In genomic region chr16:41417363-41417762, GRCm38 (mm10) we compare ENCODE assay signal across 20 mouse cellular contexts.
DNase-seq lines count a peak whose midpoint lies in the region; ATAC-seq and TF ChIP-seq lines count a peak whose summit lies in the region.
"Had no signal": no experiment of that assay in that cellular context is flagged by ENCODE, and none has a peak within 500 bp of the region (broad histone marks: within the 10 kb centered on the region; RNA-seq: fewer than 3 reads in every experiment).

No protein-coding gene starts in this region.

- no peaks in the 10 kb centered on the region for H3K27me3 ChIP-seq in midbrain, postnatal 0 days (ENCODE audit: insufficient read depth, low read length)
- H3K27me3 ChIP-seq in midbrain, embryonic 11.5 days (ENCODE audit: control insufficient read depth, insufficient read depth, low read length): no peaks in the 10 kb centered on the region
- no peaks in the 10 kb centered on the region for H3K27me3 ChIP-seq in cerebellum, adult 2 months (ENCODE audit: control insufficient read depth, insufficient read depth, low read length)
- H3K27me3 ChIP-seq: embryonic facial prominence, embryonic 12.5 days; hindbrain, embryonic 12.5 days; limb, embryonic 12.5 days; megakaryocyte, embryonic 14.5 days; neural tube, embryonic 15.5 days had no signal

- H3K36me3 ChIP-seq in midbrain, postnatal 0 days (ENCODE audit: insufficient read depth, low read length): no peaks in the 10 kb centered on the region
- H3K36me3 ChIP-seq in midbrain, embryonic 11.5 days (ENCODE audit: control insufficient read depth, insufficient read depth, low read length): no peaks in the 10 kb centered on the region
- H3K36me3 ChIP-seq: embryonic facial prominence, embryonic 12.5 days; hindbrain, embryonic 12.5 days; limb, embryonic 12.5 days; neural tube, embryonic 15.5 days had no signal

- peak; percentile 62 for TF ChIP-seq CTCF in midbrain, postnatal 0 days (IDR thresholded peaks at IDR 0.05)
- peak; percentile 17; the same call in 1 of the 2 replicates for TF ChIP-seq CTCF in cerebellum, adult 2 months (IDR thresholded peaks at IDR 0.05; ENCODE audit: borderline replicate concordance, insufficient read depth, low read depth, low read length)
- TF ChIP-seq CTCF in gastrocnemius, adult 2 months (IDR thresholded peaks at IDR 0.05): no peak

- no peak overlapping the region for H3K4me2 ChIP-seq in midbrain, postnatal 0 days (ENCODE audit: low read depth, low read length, poor library complexity, severe bottlenecking)
- no peak overlapping the region for H3K4me2 ChIP-seq in midbrain, embryonic 11.5 days
- H3K4me2 ChIP-seq: embryonic facial prominence, embryonic 12.5 days; hindbrain, embryonic 12.5 days; limb, embryonic 12.5 days; neural tube, embryonic 15.5 days had no signal

- H3K9ac ChIP-seq in midbrain, postnatal 0 days (replicated peaks; ENCODE audit: low read length, poor library complexity, severe bottlenecking): no peak overlapping the region
- H3K9ac ChIP-seq in midbrain, embryonic 11.5 days (ENCODE audit: low read length): no peak overlapping the region
- H3K9ac ChIP-seq: embryonic facial prominence, embryonic 12.5 days; hindbrain, embryonic 12.5 days; limb, embryonic 12.5 days; liver, embryonic 14.5 days; neural tube, embryonic 15.5 days had no signal

- ATAC-seq in midbrain, postnatal 0 days (ENCODE audit: low FRiP score): no peak
- ATAC-seq in midbrain, embryonic 11.5 days (ENCODE audit: low FRiP score): no peak

- H3K9me3 ChIP-seq in midbrain, postnatal 0 days (ENCODE audit: low read length): no peaks in the 10 kb centered on the region
- no peaks in the 10 kb centered on the region for H3K9me3 ChIP-seq in midbrain, embryonic 11.5 days (ENCODE audit: control insufficient read depth, low read length)
- H3K9me3 ChIP-seq: embryonic facial prominence, embryonic 12.5 days; hindbrain, embryonic 12.5 days; limb, embryonic 12.5 days; neural tube, embryonic 15.5 days had no signal

- 71% methylated on average over 5 of the region's 5 CpGs for WGBS in midbrain, postnatal 0 days
- WGBS in midbrain, embryonic 11.5 days: 87% methylated on average over 5 of the region's 5 CpGs
- WGBS in cerebellum, adult 2 months: 28% methylated on average over 5 of the region's 5 CpGs

- no peaks in the 10 kb centered on the region for H3K4me1 ChIP-seq in midbrain, postnatal 0 days (ENCODE audit: insufficient read depth, low read length)
- H3K4me1 ChIP-seq in midbrain, embryonic 11.5 days (ENCODE audit: control insufficient read depth, insufficient read depth, low read length): no peaks in the 10 kb centered on the region
- H3K4me1 ChIP-seq in cerebellum, adult 2 months (ENCODE audit: control insufficient read depth, insufficient read depth, low read length): peaks cover 5% of the 10 kb centered on the region; the same call in 1 of the 2 replicates
- H3K4me1 ChIP-seq: embryonic facial prominence, embryonic 12.5 days; hindbrain, embryonic 12.5 days; limb, embryonic 12.5 days; megakaryocyte, embryonic 14.5 days had no signal

- no peak overlapping the region for H3K4me3 ChIP-seq in midbrain, postnatal 0 days (ENCODE audit: low read depth, low read length)
- H3K4me3 ChIP-seq in midbrain, embryonic 11.5 days (ENCODE audit: low read depth, low read length): no peak overlapping the region
- no peak overlapping the region for H3K4me3 ChIP-seq in cerebellum, adult 2 months (replicated peaks; ENCODE audit: insufficient read depth, low read depth, low read length)
- no peak overlapping the region for H3K4me3 ChIP-seq in gastrocnemius, adult 2 months
- H3K4me3 ChIP-seq: embryonic facial prominence, embryonic 12.5 days; heart, adult 2 months; hindbrain, embryonic 12.5 days; limb, embryonic 12.5 days; megakaryocyte, embryonic 14.5 days; neural tube, embryonic 15.5 days had no signal

- no peak for TF ChIP-seq POLR2A in cerebellum, adult 2 months (IDR thresholded peaks at IDR 0.05; ENCODE audit: borderline replicate concordance, insufficient read depth, low read length)

- peak; percentile 9 to 31 for DNase-seq in frontal cortex, postnatal 36 days (ENCODE audit: low spot score in 2 of 2)
- DNase-seq in frontal cortex, postnatal 14 days (ENCODE audit: low spot score in 2 of 2): no peak
- DNase-seq in midbrain, postnatal 0 days (ENCODE audit: low spot score): peak; percentile 53
- DNase-seq in midbrain, embryonic 11.5 days (ENCODE audit: low spot score, missing footprints): no peak
- peak in 1 of 2 experiments; percentile 39 for DNase-seq in cerebellum, adult 2 months
- no peak for DNase-seq in gastrocnemius, adult 2 months
- no peak for DNase-seq in spleen, postnatal 36 days (ENCODE audit: low spot score in 2 of 2)
- DNase-seq: adrenal gland, postnatal 14 days; heart, adult 2 months; kidney, adult 11 months; kidney, postnatal 4 days; layer of hippocampus, postnatal 36 days; lung, postnatal 10 days; retina, postnatal 1 day had no signal

- intact Hi-C loops in gastrocnemius, adult 2 months (cut with DNase I): no loop called here

- H3K27ac ChIP-seq in midbrain, postnatal 0 days (ENCODE audit: low read depth, low read length): no peak overlapping the region
- H3K27ac ChIP-seq in midbrain, embryonic 11.5 days (ENCODE audit: low read depth, low read length): no peak overlapping the region
- H3K27ac ChIP-seq in cerebellum, adult 2 months (ENCODE audit: insufficient read depth, low read length): no peak overlapping the region
- no peak overlapping the region for H3K27ac ChIP-seq in gastrocnemius, adult 2 months
- H3K27ac ChIP-seq: embryonic facial prominence, embryonic 12.5 days; heart, adult 2 months; hindbrain, embryonic 12.5 days; limb, embryonic 12.5 days; liver, embryonic 14.5 days; neural tube, embryonic 15.5 days had no signal

Comparison
In these comparisons a context has a peak if more than half of its experiments do, and no peak if none do; other contexts are left out.
1. DNase-seq: peak in frontal cortex, postnatal 36 days (2 of 2) and midbrain, postnatal 0 days (single experiment); none in frontal cortex, postnatal 14 days (0 of 2), midbrain, embryonic 11.5 days (single experiment), gastrocnemius, adult 2 months (single experiment) and spleen, postnatal 36 days (0 of 2).